Mouse (Mus musculus) layer of hippocampus, postnatal 10 days (tissue): ENCODE data around the gene Mup15. TPM values are rescaled to one million over a fixed set of nuclear protein-coding genes. Genes with fewer than 3 reads are reported as not detected.
"Not testable (repeated sequence)": the region's sequence is repeated elsewhere in the genome, so short reads cannot be mapped to it uniquely, and the experiment has no call there.

Source experiments
- DNase-seq, 2 experiments: peaks; one replicate each; pipeline ENCODE4 v3.0.0; 2021; ENCODE audit warnings: low spot score in 2 of 2
- long read RNA-seq: library from polyadenylated mRNA; stranded (forward); transcript quantifications from one replicate; pipeline ENCODE4 v2.0.0, GENCODE M21; 2023
- total RNA-seq, 2 experiments: library from RNA; stranded (reverse); gene quantifications; 2 replicates each; pipeline ENCODE4 v1.2.3; 2021

Gene Mup15
- total RNA-seq = not detected
- long read RNA-seq = 0 reads

DNA sequence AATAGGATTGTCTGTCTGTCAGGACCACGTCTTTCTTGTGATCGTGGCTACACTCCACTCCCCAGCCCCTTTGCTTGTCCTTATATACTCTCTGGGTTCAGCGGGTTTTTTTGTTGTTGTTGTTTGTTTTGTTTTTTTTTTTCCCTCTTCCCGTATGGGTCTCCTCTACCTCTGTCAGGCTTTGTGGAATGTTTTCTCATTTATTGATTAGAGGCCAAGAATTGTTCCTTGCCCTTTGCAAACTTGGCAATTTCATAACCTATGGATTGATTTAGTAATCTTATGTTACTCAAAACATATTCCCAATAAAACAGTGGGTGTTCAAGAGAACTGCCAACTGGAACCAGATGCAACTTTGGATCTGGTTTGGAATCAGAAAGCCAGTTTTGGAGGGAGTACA is at the start of gene Mup15:
Mup15 (minus strand) TSS at position 101 of the 400 bp plus-strand sequence.
- not testable (repeated sequence) for DNase-seq

Other genes with a start within 250 kb of the Mup15 start
- gene Mup13, start 211.5 kb downstream of the Mup15 start, total RNA-seq = not detected
- not detected for gene Mup14, start 135.7 kb downstream of the Mup15 start, total RNA-seq
- gene Mup16, start 79.8 kb upstream of the Mup15 start, total RNA-seq = not detected
- not detected for gene Mup17, start 156.1 kb upstream of the Mup15 start, total RNA-seq
- gene Mup18, start 234.4 kb upstream of the Mup15 start, total RNA-seq = not detected